Mouse (Mus musculus) midbrain, postnatal 0 days (tissue): ENCODE results near the gene D6Ertd527e. TPM values are rescaled to one million over a fixed set of nuclear protein-coding genes. Genes with fewer than 3 reads are reported as not detected.

ENCODE experiments used
- ATAC-seq: fragments of 200-750 bp; cut with Nextera tagmentation; 2 replicates; pipeline ENCODE4 v1.8.0; 2017; ENCODE audit warnings: moderate number of reproducible peaks, mild to moderate bottlenecking, moderate TSS enrichment, moderate library complexity; ENCODE audit not compliant: low FRiP score
- DNase-seq: peaks from one replicate; pipeline ENCODE4 v3.0.0-alpha.2; 2015; ENCODE audit warnings: low spot score
- H3K27ac ChIP-seq: fragments of 300-500 bp; sonication (generic); 2 replicates; pipeline ENCODE4 v1.5.1; 2014; ENCODE audit warnings: low read depth, mild to moderate bottlenecking, low read length, mixed read lengths
- H3K27me3 ChIP-seq: fragments of 300-500 bp; sonication (generic); 2 replicates; pipeline ENCODE4 v1.6.1; 2014; ENCODE audit warnings: low read length, control low read depth, mixed read lengths; ENCODE audit not compliant: insufficient read depth
- H3K36me3 ChIP-seq: fragments of 300-500 bp; sonication (generic); 2 replicates; pipeline ENCODE4 v1.6.1; 2014; ENCODE audit warnings: low read length, control low read depth, mixed read lengths; ENCODE audit not compliant: insufficient read depth
- H3K4me1 ChIP-seq: fragments of 300-500 bp; sonication (generic); 2 replicates; pipeline ENCODE4 v1.6.1; 2014; ENCODE audit warnings: mild to moderate bottlenecking, control low read depth, antibody characterized with exemption, low read length, mixed read lengths; ENCODE audit not compliant: insufficient read depth
- H3K4me2 ChIP-seq: fragments of 300-500 bp; sonication (generic); 2 replicates; pipeline ENCODE4 v1.6.1; 2014; ENCODE audit warnings: low read depth, mild to moderate bottlenecking, low read length, mixed read lengths; ENCODE audit not compliant: poor library complexity, severe bottlenecking
- H3K4me3 ChIP-seq: fragments of 300-500 bp; sonication (generic); 2 replicates; pipeline ENCODE4 v1.5.1; 2014; ENCODE audit warnings: low read depth, mild to moderate bottlenecking, low read length, moderate library complexity
- H3K9ac ChIP-seq: fragments of 300-500 bp; sonication (generic); replicated peaks from 2 replicates; pipeline ENCODE4 v1.6.1; 2014; ENCODE audit warnings: mild to moderate bottlenecking, low read length, moderate library complexity, mixed read lengths; ENCODE audit not compliant: poor library complexity, severe bottlenecking
- H3K9me3 ChIP-seq: fragments of 300-500 bp; sonication (generic); 2 replicates; pipeline ENCODE4 v1.6.1; 2016; ENCODE audit warnings: low read length, control low read depth
- CTCF ChIP-seq: IDR thresholded peaks from 2 replicates; pipeline ENCODE4 v1.5.1; 2016; ENCODE audit warnings: antibody characterized with exemption, mild to moderate bottlenecking
- WGBS: fragments of 180-500 bp; shearing (Covaris S2); extraction: QIAGEN DNeasy Blood & Tissue Kit; methylation state at CpG from one replicate; pipeline ENCODE4 v1.1.7; 2014; 5-methylcytosine and 5-hydroxymethylcytosine counted together
- polyA plus RNA-seq: library from polyadenylated mRNA; unstranded; fragments of >200 nt; fragmentation: Nextera tagmentation; extraction: Ambion mirVana; gene quantifications from 2 replicates; pipeline ENCODE4 v1.2.1, GENCODE M21; 2015
- total RNA-seq: library from RNA; depleted of rRNA; stranded (reverse); fragments of >200 nt; gene quantifications from 2 replicates; pipeline ENCODE4 v1.2.3, GENCODE M21; 2014

Gene D6Ertd527e
- total and polyA plus RNA-seq, 2 experiments from 2014 or later: 0.41 to 0.77 TPM

DNA sequence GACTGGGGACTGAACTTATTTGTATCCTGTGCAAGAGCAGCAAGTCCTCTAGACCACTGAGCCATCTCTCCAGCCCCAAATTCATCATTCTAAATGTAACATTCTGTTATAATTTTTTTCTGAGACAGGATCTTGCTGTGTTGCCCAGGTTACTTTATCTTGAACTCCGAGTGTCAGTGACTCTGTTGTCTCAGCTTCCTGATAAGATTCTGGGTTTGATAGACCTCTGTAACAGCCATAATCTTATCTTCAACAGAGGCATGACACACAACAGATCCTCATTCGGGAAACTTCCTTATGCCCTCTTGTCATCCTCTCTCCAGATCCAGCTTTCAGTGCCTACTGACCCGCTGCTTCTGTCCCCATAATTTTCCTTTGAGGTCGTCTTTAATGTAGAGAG, 31.8 kb upstream of the D6Ertd527e start:
- no peak overlapping the region for H3K4me3 ChIP-seq
- H3K27ac ChIP-seq: no peak overlapping the region
- ATAC-seq (no peak), DNase-seq (no peak)
- H3K4me2 ChIP-seq: no peak overlapping the region
- H3K27me3 ChIP-seq: no peaks in the 10 kb centered on the region
- TF ChIP-seq CTCF: no peak
- no peaks in the 10 kb centered on the region for H3K9me3 ChIP-seq
- no peaks in the 10 kb centered on the region for H3K4me1 ChIP-seq
- peaks cover 58% of the 10 kb centered on the region for H3K36me3 ChIP-seq
- H3K9ac ChIP-seq: no peak overlapping the region
- WGBS: 92% methylated on average over 4 of the region's 4 CpGs

DNA sequence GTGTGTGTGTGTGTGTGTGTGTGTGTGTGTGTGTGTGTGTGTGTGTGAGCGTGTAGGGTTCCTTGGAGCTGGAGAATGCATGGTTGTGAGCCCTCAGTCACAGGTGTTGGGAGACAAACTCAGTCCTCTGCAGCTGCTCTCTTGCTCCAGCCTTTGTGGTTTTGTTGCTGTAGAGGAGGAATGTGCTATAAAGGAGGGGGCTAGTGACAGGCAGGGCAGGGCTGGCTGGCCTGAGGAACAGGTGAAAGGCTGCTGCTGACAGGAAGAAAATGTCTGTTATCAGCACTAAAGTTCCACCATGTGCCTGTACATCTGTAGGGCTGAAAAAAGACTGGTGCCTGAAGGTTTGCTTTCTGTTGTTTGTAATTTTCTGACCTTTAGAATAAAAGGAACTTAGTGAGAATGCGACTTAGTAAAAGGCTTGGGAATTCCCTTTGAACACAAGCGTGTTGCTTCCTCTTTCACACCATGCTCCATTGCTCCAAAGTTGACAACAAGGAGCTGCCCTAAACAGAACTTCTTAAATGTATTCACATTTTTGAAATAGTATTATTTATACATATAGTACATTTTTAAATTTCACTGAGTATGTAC, 29.4 kb upstream of the D6Ertd527e start:
- peaks cover 49% of the 10 kb centered on the region for H3K36me3 ChIP-seq
- H3K9me3 ChIP-seq: no peaks in the 10 kb centered on the region
- no peaks in the 10 kb centered on the region for H3K27me3 ChIP-seq
- no peaks in the 10 kb centered on the region for H3K4me1 ChIP-seq
- DNase-seq (no peak), ATAC-seq (no peak)
- no peak overlapping the region for H3K4me2 ChIP-seq
- no peak overlapping the region for H3K27ac ChIP-seq
- no peak overlapping the region for H3K4me3 ChIP-seq
- no peak for TF ChIP-seq CTCF
- no peak overlapping the region for H3K9ac ChIP-seq
- WGBS: 75% methylated on average over 3 of the region's 3 CpGs

DNA sequence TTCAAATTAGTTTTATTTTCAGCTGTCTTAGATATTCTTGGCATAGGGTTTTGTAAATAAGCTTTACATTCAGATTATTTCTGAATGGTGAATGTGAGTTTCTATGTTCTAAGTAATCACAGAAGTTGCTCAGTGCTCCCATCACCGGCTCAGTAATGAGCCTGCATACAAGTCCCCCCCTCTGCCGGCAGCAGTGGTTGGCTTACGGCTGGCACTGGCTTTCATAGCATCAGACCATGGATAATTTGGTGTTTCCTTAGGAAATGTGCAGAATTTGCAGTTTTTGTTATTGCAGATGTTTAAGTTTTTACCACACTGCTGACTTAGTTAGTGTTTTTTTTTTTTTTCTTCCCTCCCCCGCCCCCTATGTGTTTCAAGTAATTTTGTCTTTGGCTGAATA, 25.1 kb upstream of the D6Ertd527e start:
- Histone ChIP-seq H3K27me3 (no peaks in the 10 kb centered on the region), H3K9ac (no peak overlapping the region), H3K4me3 (no peak overlapping the region), H3K9me3 (no peaks in the 10 kb centered on the region), H3K4me1 (no peaks in the 10 kb centered on the region), H3K36me3 (peaks cover 50% of the 10 kb centered on the region), H3K4me2 (no peak overlapping the region), H3K27ac (no peak overlapping the region)
- no peak for DNase-seq
- 80% methylated on average over 4 of the region's 4 CpGs for WGBS
- no peak for TF ChIP-seq CTCF
- ATAC-seq: no peak

DNA sequence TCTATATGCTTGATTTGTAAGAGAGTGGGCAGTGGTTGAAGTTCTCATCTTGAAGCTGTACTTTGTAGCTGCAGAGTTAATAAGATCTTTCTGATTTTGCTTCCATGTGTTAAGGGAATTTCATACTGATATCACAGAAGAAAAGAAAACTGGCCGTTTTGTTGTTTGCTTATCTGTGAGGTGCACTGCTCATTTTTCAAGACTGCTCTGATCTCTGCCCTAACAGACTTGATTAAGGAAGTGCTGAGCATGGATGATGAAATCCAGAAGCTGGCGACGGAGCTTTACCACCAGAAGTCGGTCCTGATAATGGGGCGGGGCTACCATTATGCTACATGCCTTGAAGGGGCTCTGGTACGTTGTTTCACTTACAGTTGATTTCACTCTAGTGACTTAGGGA, 19.5 kb upstream of the D6Ertd527e start:
- H3K36me3 ChIP-seq: peaks cover 74% of the 10 kb centered on the region
- ATAC-seq (no peak), DNase-seq (no peak)
- no peaks in the 10 kb centered on the region for H3K9me3 ChIP-seq
- H3K4me2 ChIP-seq: no peak overlapping the region
- 96% methylated on average over 6 of the region's 6 CpGs for WGBS
- H3K27ac ChIP-seq: no peak overlapping the region
- H3K4me3 ChIP-seq: no peak overlapping the region
- TF ChIP-seq CTCF: no peak
- H3K9ac ChIP-seq: no peak overlapping the region
- no peaks in the 10 kb centered on the region for H3K4me1 ChIP-seq
- no peaks in the 10 kb centered on the region for H3K27me3 ChIP-seq

DNA sequence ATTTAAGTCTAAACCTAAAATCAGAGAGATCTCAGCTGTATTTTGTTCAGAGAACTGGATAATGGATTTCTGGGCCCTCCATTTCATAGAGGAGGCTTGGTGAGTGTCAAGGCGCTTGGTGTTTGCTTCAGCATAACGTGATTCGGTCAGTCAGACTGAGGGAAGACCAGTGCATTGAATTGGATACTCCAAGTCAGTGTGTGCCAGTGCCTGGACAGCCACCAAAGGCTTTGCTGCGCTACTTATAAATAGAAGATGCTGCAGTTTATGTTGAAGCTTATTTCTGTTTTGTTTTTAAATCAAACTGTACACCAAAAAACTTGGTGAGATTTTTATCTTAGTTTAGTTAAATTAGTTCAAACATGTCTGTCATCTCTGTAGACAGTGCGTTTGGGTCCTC, 16.2 kb upstream of the D6Ertd527e start:
- peaks cover 55% of the 10 kb centered on the region for H3K36me3 ChIP-seq
- no peak for TF ChIP-seq CTCF
- WGBS: 89% methylated on average over 5 of the region's 5 CpGs

DNA sequence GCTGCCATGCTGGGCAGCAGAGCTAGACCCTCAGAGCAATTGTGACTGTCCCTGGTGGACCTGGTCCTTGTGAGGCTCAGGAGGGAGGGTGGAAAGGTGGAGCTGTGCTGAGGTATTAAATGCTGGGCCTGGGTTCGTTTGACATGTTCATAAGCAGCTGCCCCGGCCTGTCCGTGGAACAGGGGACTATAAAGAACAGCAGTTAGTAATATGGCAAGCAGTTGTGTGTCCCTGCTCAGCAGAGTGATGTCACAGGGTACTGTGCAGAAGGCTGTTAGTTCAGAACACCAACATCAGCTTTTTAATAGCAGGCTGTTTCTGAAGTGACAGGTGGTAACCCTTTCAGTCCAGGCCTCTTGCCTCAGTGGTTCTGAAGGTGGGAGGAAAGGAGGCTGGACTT, 13.7 kb upstream of the D6Ertd527e start:
- Histone ChIP-seq H3K27ac (no peak overlapping the region), H3K4me3 (no peak overlapping the region), H3K27me3 (no peaks in the 10 kb centered on the region), H3K4me2 (no peak overlapping the region), H3K9ac (no peak overlapping the region), H3K4me1 (no peaks in the 10 kb centered on the region), H3K9me3 (no peaks in the 10 kb centered on the region), H3K36me3 (peaks cover 39% of the 10 kb centered on the region)
- no peak for TF ChIP-seq CTCF
- DNase-seq (no peak), ATAC-seq (no peak)
- WGBS: 91% methylated on average over 3 of the region's 3 CpGs

More for the DNA sequence above, 16.2 kb upstream of the D6Ertd527e start:
- no peak overlapping the region for H3K4me2 ChIP-seq
- no peak overlapping the region for H3K27ac ChIP-seq
- H3K4me1 ChIP-seq: no peaks in the 10 kb centered on the region
- no peaks in the 10 kb centered on the region for H3K27me3 ChIP-seq
- DNase-seq (no peak), ATAC-seq (no peak)
- H3K9ac ChIP-seq: no peak overlapping the region
- no peak overlapping the region for H3K4me3 ChIP-seq
- no peaks in the 10 kb centered on the region for H3K9me3 ChIP-seq
